Mouse (Mus musculus) CD4-positive, CD25-positive, alpha-beta regulatory T cell (primary cell): Measurements from ENCODE around the gene Wdfy1. TPM values are rescaled to one million over a fixed set of nuclear protein-coding genes. Genes with fewer than 3 reads are reported as not detected.

Experiments used
- polyA plus RNA-seq: library from polyadenylated mRNA; unstranded; fragments of 100-300 nt; shearing (Covaris generic); gene quantifications from one replicate; pipeline ENCODE4 v1.2.1, GENCODE M21; 2017

The Wdfy1 gene
- polyA plus RNA-seq: 14.7 TPM

GRCm38 (mm10) chr1:79775927-79776458, at the start of gene Wdfy1, which contains the start of gene Mrpl44:
TSS of gene Wdfy1 (minus strand) at chr1:79776143.
TSS of gene Mrpl44 (plus strand) at chr1:79776018.

GRCm38 (mm10) chr1:79671543-79672337, 104.2 kb downstream of the Wdfy1 start, which contains the start of gene Ap1s3:
TSS of gene Ap1s3 (minus strand) at chr1:79671972.

Other genes starting within 250 kb of the Wdfy1 start
- gene Ap1s3, start 104.2 kb downstream of the Wdfy1 start, polyA plus RNA-seq: 1.7 TPM
- gene Mrpl44, start 125 bp downstream of the Wdfy1 start, polyA plus RNA-seq: 37.6 TPM
- 2.7 TPM for gene Serpine2, start 85.0 kb upstream of the Wdfy1 start, polyA plus RNA-seq